Mouse (Mus musculus) erythroblast, embryonic 14.5 days (primary cell): ENCODE data around the gene March1. TPM values are rescaled to one million over a fixed set of nuclear protein-coding genes. Genes with fewer than 3 reads are reported as not detected.

Experiments used
- H3K27me3 ChIP-seq: 2 replicates; pipeline ENCODE4 v1.6.1; 2012; ENCODE audit warnings: inconsistent platforms; ENCODE audit not compliant: control insufficient read depth
- H3K36me3 ChIP-seq: 2 replicates; pipeline ENCODE4 v1.6.1; 2012; ENCODE audit warnings: mild to moderate bottlenecking, inconsistent platforms; ENCODE audit not compliant: control insufficient read depth
- H3K4me1 ChIP-seq: 2 replicates; pipeline ENCODE4 v1.6.1; 2012; ENCODE audit warnings: inconsistent platforms; ENCODE audit not compliant: control insufficient read depth
- H3K4me3 ChIP-seq: replicated peaks from 2 replicates; pipeline ENCODE3; 2012; ENCODE audit warnings: moderate library complexity, mild to moderate bottlenecking, inconsistent platforms
- H3K9me3 ChIP-seq: 2 replicates; pipeline ENCODE4 v1.6.1; 2012; ENCODE audit warnings: low read length, inconsistent platforms, mixed read lengths; ENCODE audit not compliant: control insufficient read depth
- GATA1 ChIP-seq: IDR thresholded peaks from 2 replicates; pipeline ENCODE4 v1.6.1; 2012; ENCODE audit warnings: low read length, inconsistent platforms, mixed read lengths
- TAL1 ChIP-seq: IDR thresholded peaks from 3 replicates; pipeline ENCODE4 v1.6.1; 2012; ENCODE audit warnings: low read length, inconsistent platforms, mixed read lengths
- polyA plus RNA-seq: library from polyadenylated mRNA; stranded (reverse); fragments of >175 nt; gene quantifications from 2 replicates; pipeline ENCODE4 v1.2.3, GENCODE M21; 2012

Gene March1
- polyA plus RNA-seq, 1 experiment = not detected

DNA sequence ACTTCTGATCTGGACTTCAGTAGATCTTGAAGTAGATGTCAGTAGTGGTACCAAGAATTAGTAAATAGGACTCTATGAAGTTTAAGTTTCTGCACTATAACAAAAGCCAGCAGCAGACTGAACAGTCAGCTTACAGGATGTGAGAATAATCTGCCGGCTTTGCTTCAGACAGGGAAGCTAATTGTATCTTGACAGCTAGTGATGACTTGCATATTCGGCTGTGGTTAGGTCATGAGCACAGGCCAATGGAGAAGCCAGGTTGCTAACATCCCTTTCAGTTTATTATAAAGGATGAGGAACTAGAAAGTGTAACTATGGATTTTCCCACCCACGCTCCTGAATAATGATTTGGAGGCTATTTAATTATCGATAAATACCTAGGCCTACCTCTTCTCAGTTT is 872.9 kb downstream of the March1 start:
- Histone ChIP-seq H3K4me1 (peaks cover 8% of the 10 kb centered on the region), H3K4me3 (no peak overlapping the region)

DNA sequence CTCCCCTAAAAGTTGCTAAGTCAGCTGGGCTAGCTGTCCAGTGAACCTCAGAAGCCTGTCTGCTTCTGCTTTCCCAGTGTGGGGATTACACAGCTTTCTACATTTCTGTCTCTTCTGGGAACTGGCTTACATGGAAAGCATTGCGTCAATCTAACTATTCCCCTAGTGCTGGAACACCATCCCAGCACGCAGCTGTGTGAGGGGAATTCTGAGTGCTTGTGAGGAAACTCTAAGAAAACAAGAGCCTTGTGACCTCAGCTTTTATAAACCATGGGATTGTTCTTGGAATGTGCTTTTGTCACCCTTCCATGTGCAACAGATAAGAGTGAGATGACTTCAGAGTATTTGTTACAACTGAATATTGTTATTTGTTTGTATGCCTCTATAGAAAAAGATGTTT is 876.8 kb downstream of the March1 start:
- no peak overlapping the region for H3K4me3 ChIP-seq

More for the DNA sequence above, 872.9 kb downstream of the March1 start:
- Histone ChIP-seq H3K27me3 (no peaks in the 10 kb centered on the region), H3K9me3 (no peaks in the 10 kb centered on the region), H3K36me3 (no peaks in the 10 kb centered on the region)
- no peak for TF ChIP-seq TAL1
- TF ChIP-seq GATA1 = no peak

DNA sequence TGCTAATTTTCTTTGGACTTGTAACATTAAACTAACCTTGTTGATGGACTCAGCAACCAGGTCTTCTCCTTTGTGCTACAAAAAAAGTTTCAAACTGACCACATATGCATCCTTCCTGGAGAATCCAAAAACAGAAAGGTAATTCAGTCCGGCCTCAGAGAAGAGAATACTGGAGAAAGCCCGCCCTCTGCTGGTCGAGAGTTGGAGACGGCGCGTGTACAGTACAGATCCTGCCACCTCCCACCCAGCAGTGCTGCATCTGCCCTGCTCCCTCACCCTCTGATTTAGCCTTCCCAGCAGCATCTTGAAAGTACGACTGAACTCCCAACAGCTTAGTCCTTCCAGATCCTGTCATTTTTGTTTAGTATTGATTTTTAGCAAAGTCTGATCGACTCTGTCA is 878.0 kb downstream of the March1 start:
- Histone ChIP-seq H3K9me3 (no peaks in the 10 kb centered on the region), H3K36me3 (no peaks in the 10 kb centered on the region), H3K4me1 (no peaks in the 10 kb centered on the region), H3K27me3 (no peaks in the 10 kb centered on the region), H3K4me3 (no peak overlapping the region)
- TF ChIP-seq TAL1 (no peak), GATA1 (no peak)

More for the DNA sequence above, 876.8 kb downstream of the March1 start:
- TF ChIP-seq GATA1 (no peak), TAL1 (no peak)
- Histone ChIP-seq H3K4me1 (no peaks in the 10 kb centered on the region), H3K27me3 (no peaks in the 10 kb centered on the region), H3K36me3 (no peaks in the 10 kb centered on the region), H3K9me3 (no peaks in the 10 kb centered on the region)

GRCm38 (mm10) chr8:66496998-66497577 is 879.4 kb downstream of the March1 start:
- Histone ChIP-seq H3K4me3 (no peak overlapping the region), H3K27me3 (no peaks in the 10 kb centered on the region), H3K36me3 (no peaks in the 10 kb centered on the region), H3K9me3 (no peaks in the 10 kb centered on the region), H3K4me1 (no peaks in the 10 kb centered on the region)
- TF ChIP-seq GATA1 (no peak), TAL1 (no peak)

DNA sequence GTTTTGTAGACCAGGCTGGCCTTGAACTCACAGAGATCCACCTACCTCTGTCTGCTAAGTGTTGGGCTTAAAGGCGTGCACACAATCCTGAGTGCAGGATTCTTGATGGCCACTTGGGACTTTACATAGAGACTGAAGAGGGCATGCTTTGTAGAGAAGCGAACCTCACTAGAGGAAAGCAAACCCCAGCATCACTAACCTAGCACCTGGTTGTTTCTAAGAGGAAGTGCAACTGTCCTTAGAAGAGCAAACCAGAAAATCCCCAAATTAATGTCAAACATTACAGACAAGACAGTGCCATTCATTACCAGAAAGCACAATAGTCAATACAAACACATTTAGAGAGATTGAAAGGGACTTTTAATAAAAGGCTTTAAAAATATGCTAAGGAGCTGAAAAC is 885.7 kb downstream of the March1 start:
- no peak overlapping the region for H3K4me3 ChIP-seq
- H3K9me3 ChIP-seq = no peaks in the 10 kb centered on the region
- H3K4me1 ChIP-seq = no peaks in the 10 kb centered on the region
- TF ChIP-seq TAL1 (no peak), GATA1 (no peak)
- no peaks in the 10 kb centered on the region for H3K27me3 ChIP-seq
- no peaks in the 10 kb centered on the region for H3K36me3 ChIP-seq

- H3K9me3 ChIP-seq = peaks cover 18% of the 10 kb centered on the region
- H3K4me1 ChIP-seq = no peaks in the 10 kb centered on the region
- no peaks in the 10 kb centered on the region for H3K36me3 ChIP-seq
- no peaks in the 10 kb centered on the region for H3K27me3 ChIP-seq
- TF ChIP-seq GATA1 (no peak), TAL1 (no peak)
- no peak within 1 kb of the TSS for H3K4me3 ChIP-seq
These were observed 893.8 kb downstream of the March1 start, which contains the start of gene Tktl2 for GRCm38 (mm10) chr8:66511537-66511936. Gene Tktl2 (plus strand): TSS chr8:66511756.

DNA sequence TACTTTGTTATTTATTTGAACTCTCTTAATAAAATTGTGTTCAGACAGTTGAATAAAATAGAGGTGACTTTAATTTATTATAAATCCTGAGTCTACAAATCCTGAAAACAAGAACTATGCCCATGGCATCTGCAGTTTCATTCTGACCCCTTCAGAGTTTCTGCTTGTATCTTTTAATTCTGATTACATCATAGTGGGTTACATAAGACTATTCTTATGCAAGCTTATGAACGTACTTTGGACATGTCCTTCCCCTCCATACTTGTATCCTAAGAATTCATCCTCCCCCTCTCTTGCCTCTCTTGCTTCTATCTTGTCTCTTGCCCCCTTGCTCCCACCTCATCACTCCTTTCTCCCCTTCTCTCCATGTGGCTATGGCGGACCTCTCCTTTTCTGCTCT is 901.4 kb downstream of the March1 start:
- Histone ChIP-seq H3K4me1 (no peaks in the 10 kb centered on the region), H3K27me3 (no peaks in the 10 kb centered on the region), H3K36me3 (no peaks in the 10 kb centered on the region), H3K4me3 (no peak overlapping the region), H3K9me3 (peaks cover 2% of the 10 kb centered on the region; the same call in 1 of the 2 replicates)
- TF ChIP-seq TAL1 (no peak), GATA1 (no peak)

- Histone ChIP-seq H3K4me3 (no peak overlapping the region), H3K36me3 (no peaks in the 10 kb centered on the region), H3K27me3 (no peaks in the 10 kb centered on the region), H3K9me3 (peaks cover 2% of the 10 kb centered on the region; the same call in 1 of the 2 replicates), H3K4me1 (no peaks in the 10 kb centered on the region)
- no peak for TF ChIP-seq TAL1
- TF ChIP-seq GATA1 = no peak
These were observed 902.9 kb downstream of the March1 start for GRCm38 (mm10) chr8:66520576-66520975.
